In genomic region chr14:55590748-55591330, GRCm38 (mm10) we compare ENCODE assay signal across 7 mouse cellular contexts. TPM values are rescaled to one million over a fixed set of nuclear protein-coding genes. Genes with fewer than 3 reads are reported as not detected.
DNase-seq lines count a peak whose midpoint lies in the region; ATAC-seq lines count a peak whose summit lies in the region.

Gene Psme2 (minus strand): TSS chr14:55591113.

- DNase-seq in adrenal gland, adult (ENCODE audit: inconsistent age in 2 of 2, low spot score in 1 of 2) = peak; percentile 97 to 98
- peak; percentile 98 for DNase-seq in embryo, embryonic 10.5 days (ENCODE audit: low spot score)
- peak; percentile 95 for DNase-seq in gastrocnemius, postnatal 14 days
- DNase-seq in left cerebral cortex, postnatal 10 days (ENCODE audit: extremely low spot score in 1 of 2, low spot score in 2 of 2) = peak; percentile 92 to 96
- peak; percentile 86 to 93 for DNase-seq in right cerebral cortex, postnatal 36 days (ENCODE audit: low spot score in 2 of 2)

- peak; percentile 57 for ATAC-seq in inflammation-experienced regulatory T-cells, adult 6 months
- ATAC-seq in megakaryocyte-erythroid progenitor cell, adult 5-6 weeks (replicated peaks; ENCODE audit: low FRiP score, low TSS enrichment, poor library complexity, severe bottlenecking) = peak; percentile 80

- intact Hi-C loops in gastrocnemius, postnatal 14 days (cut with DNase I; ENCODE audit: low total_unique reads) = no loop called here
- intact Hi-C loops in left cerebral cortex, postnatal 10 days (cut with DNase I) = no loop called here

RNA-seq across cellular contexts. Expression of gene Psme2, which starts in this region (rescaled TPM):
- 10 to 100 TPM; 57.5 to 63.2 TPM for total RNA-seq in gastrocnemius, postnatal 14 days (2021)
- 1,000 to 10,000 TPM in 1 of 3 experiments, 100 to 1,000 TPM in 2; 828 to 1,360 (median 869) TPM for polyA plus RNA-seq in inflammation-experienced regulatory T-cells, adult 6 months (2017; shearing (Covaris generic))
- total RNA-seq in left cerebral cortex, postnatal 10 days (2021) = 10 to 100 TPM; 56.3 to 67.2 TPM
- total RNA-seq in megakaryocyte-erythroid progenitor cell, adult 5-6 weeks (2014; fragmentation: Nextera tagmentation) = 190 and 268 TPM in 2 replicates
- total RNA-seq in megakaryocyte-erythroid progenitor cell, adult 5-6 weeks (2017) = 208 and 351 TPM in 2 replicates

Comparison
In these comparisons a context has a peak if more than half of its experiments do, and no peak if none do; other contexts are left out.
1. Peak in every context shown above with its lines: DNase-seq and ATAC-seq.